Mouse (Mus musculus) spleen, adult 2 months (tissue): ENCODE data around the gene Amz2. TPM values are rescaled to one million over a fixed set of nuclear protein-coding genes. Genes with fewer than 3 reads are reported as not detected.

Experiments used
- DNase-seq, 2 experiments: peaks; one replicate each; pipeline versions ENCODE4 v3.0.0 to v3.0.0-alpha.2; 2012 to 2021; ENCODE audit warnings: low spot score in 2 of 2, low read depth in 1 of 2
- H3K27ac ChIP-seq: fragments of 200-500 bp; 2 replicates; pipeline ENCODE4 v1.5.1; 2012; ENCODE audit warnings: low read length, inconsistent platforms; ENCODE audit not compliant: insufficient read depth
- H3K27me3 ChIP-seq: fragments of 200-500 bp; 2 replicates; pipeline ENCODE4 v1.6.1; 2012; ENCODE audit warnings: mild to moderate bottlenecking, moderate library complexity, low read length, inconsistent platforms; ENCODE audit not compliant: control insufficient read depth, insufficient read depth
- H3K36me3 ChIP-seq: fragments of 200-500 bp; 2 replicates; pipeline ENCODE4 v1.6.1; 2012; ENCODE audit warnings: mild to moderate bottlenecking, low read length, inconsistent platforms; ENCODE audit not compliant: control insufficient read depth, insufficient read depth
- H3K4me1 ChIP-seq: fragments of 200-500 bp; 2 replicates; pipeline ENCODE4 v1.6.1; 2011; ENCODE audit warnings: inconsistent platforms; ENCODE audit not compliant: control insufficient read depth, insufficient read depth, insufficient read length
- H3K4me3 ChIP-seq: fragments of 200-500 bp; 2 replicates; pipeline ENCODE4 v1.5.1; 2011; ENCODE audit warnings: mild to moderate bottlenecking, inconsistent platforms; ENCODE audit not compliant: insufficient read depth, insufficient read length; ENCODE audit errors: extremely low read depth
- CTCF ChIP-seq: fragments of 200-500 bp; IDR thresholded peaks from 2 replicates; pipeline ENCODE4 v1.5.1; 2011; ENCODE audit warnings: mild to moderate bottlenecking, inconsistent platforms; ENCODE audit not compliant: insufficient read depth, insufficient read length, insufficient replicate concordance; ENCODE audit errors: extremely low read depth
- POLR2A ChIP-seq: fragments of 200-500 bp; IDR thresholded peaks from 2 replicates; pipeline ENCODE4 v1.6.1; 2011; ENCODE audit warnings: low read depth, low read length, inconsistent platforms
- WGBS: fragments of 180-500 bp; shearing (Covaris S2); methylation state at CpG from one replicate; pipeline ENCODE4 v1.1.7; 2018; 5-methylcytosine and 5-hydroxymethylcytosine counted together
- polyA plus RNA-seq: library from polyadenylated mRNA; depleted of rRNA; stranded (reverse); fragments of >200 nt; gene quantifications from 2 replicates; pipeline ENCODE4 v1.2.3, GENCODE M21; 2012

Amz2 gene
- polyA plus RNA-seq, 1 experiment: 16.5 TPM

GRCm38 (mm10) chr11:109413617-109414016 is 12.1 kb upstream of the Amz2 start, which contains the start of gene 9930022D16Rik:
TSS of gene 9930022D16Rik (plus strand) at chr11:109413917.
- Histone ChIP-seq H3K27ac (no peak within 1 kb of the TSS), H3K27me3 (no peaks in the 10 kb centered on the region), H3K36me3 (no peaks in the 10 kb centered on the region), H3K4me3 (no peak within 1 kb of the TSS), H3K4me1 (peaks cover 3% of the 10 kb centered on the region; the same call in 1 of the 2 replicates)
- 89% methylated on average over 6 of the region's 6 CpGs for WGBS
- TF ChIP-seq POLR2A (no peak), CTCF (no peak)
- DNase-seq: no peak

GRCm38 (mm10) chr11:109414802-109415201 is 10.9 kb upstream of the Amz2 start:
- no peaks in the 10 kb centered on the region for H3K27me3 ChIP-seq
- 83% methylated on average over 5 of the region's 5 CpGs for WGBS
- peaks cover 3% of the 10 kb centered on the region; the same call in 1 of the 2 replicates for H3K4me1 ChIP-seq
- H3K4me3 ChIP-seq: no peak overlapping the region
- H3K36me3 ChIP-seq: no peaks in the 10 kb centered on the region
- no peak overlapping the region for H3K27ac ChIP-seq
- TF ChIP-seq CTCF (no peak), POLR2A (no peak)
- no peak for DNase-seq

GRCm38 (mm10) chr11:109416709-109417420 is 8.9 kb upstream of the Amz2 start:
- Histone ChIP-seq H3K27ac (no peak overlapping the region), H3K36me3 (no peaks in the 10 kb centered on the region), H3K4me3 (no peak overlapping the region), H3K4me1 (peaks cover 9% of the 10 kb centered on the region; the same call in 1 of the 2 replicates), H3K27me3 (no peaks in the 10 kb centered on the region)
- WGBS: 72% methylated on average over 8 of the region's 8 CpGs
- DNase-seq: no peak
- TF ChIP-seq CTCF: no peak
- no peak for TF ChIP-seq POLR2A

GRCm38 (mm10) chr11:109417472-109418040 is 8.2 kb upstream of the Amz2 start:
- TF ChIP-seq CTCF (no peak), POLR2A (no peak)
- WGBS: 50% methylated on average over 9 of the region's 9 CpGs
- H3K36me3 ChIP-seq: no peaks in the 10 kb centered on the region
- no peaks in the 10 kb centered on the region for H3K27me3 ChIP-seq
- H3K27ac ChIP-seq: no peak overlapping the region
- H3K4me3 ChIP-seq: no peak overlapping the region
- H3K4me1 ChIP-seq: peaks cover 9% of the 10 kb centered on the region; the same call in 1 of the 2 replicates
- DNase-seq: no peak

- Histone ChIP-seq H3K4me3 (no peak overlapping the region; the same call in 1 of the 2 replicates), H3K4me1 (peaks cover 9% of the 10 kb centered on the region; the same call in 1 of the 2 replicates), H3K27ac (peak overlapping the region; percentile 91), H3K36me3 (no peaks in the 10 kb centered on the region), H3K27me3 (no peaks in the 10 kb centered on the region)
- TF ChIP-seq CTCF: no peak
- TF ChIP-seq POLR2A: no peak
- WGBS: 20% methylated on average over 4 of the region's 4 CpGs
- no peak for DNase-seq
Measured at GRCm38 (mm10) chr11:109419461-109419860, 6.3 kb upstream of the Amz2 start.

- DNase-seq: peak; percentile 81 to 94
- Histone ChIP-seq H3K4me3 (peak overlapping the region; percentile 34; the same call in 1 of the 2 replicates), H3K4me1 (peaks cover 14% of the 10 kb centered on the region; the same call in 1 of the 2 replicates), H3K27me3 (no peaks in the 10 kb centered on the region), H3K36me3 (no peaks in the 10 kb centered on the region), H3K27ac (peak overlapping the region; percentile 91)
- TF ChIP-seq CTCF (no peak), POLR2A (peak; percentile 42; the same call in 1 of the 2 replicates)
- WGBS: 4% methylated on average over 16 of the region's 16 CpGs
Measured at GRCm38 (mm10) chr11:109419961-109420566, 5.7 kb upstream of the Amz2 start.
